Mouse (Mus musculus) lung, postnatal 0 days (tissue): ENCODE data around the gene Tubb2a.

ENCODE experiments used
- CTCF ChIP-seq: IDR thresholded peaks from 2 replicates; pipeline ENCODE4 v1.5.1; 2016; ENCODE audit warnings: antibody characterized with exemption, mild to moderate bottlenecking
- EP300 ChIP-seq: IDR thresholded peaks from 2 replicates; pipeline ENCODE4 v1.6.1; 2016; ENCODE audit warnings: antibody characterized with exemption, mild to moderate bottlenecking, control low read depth

DNA sequence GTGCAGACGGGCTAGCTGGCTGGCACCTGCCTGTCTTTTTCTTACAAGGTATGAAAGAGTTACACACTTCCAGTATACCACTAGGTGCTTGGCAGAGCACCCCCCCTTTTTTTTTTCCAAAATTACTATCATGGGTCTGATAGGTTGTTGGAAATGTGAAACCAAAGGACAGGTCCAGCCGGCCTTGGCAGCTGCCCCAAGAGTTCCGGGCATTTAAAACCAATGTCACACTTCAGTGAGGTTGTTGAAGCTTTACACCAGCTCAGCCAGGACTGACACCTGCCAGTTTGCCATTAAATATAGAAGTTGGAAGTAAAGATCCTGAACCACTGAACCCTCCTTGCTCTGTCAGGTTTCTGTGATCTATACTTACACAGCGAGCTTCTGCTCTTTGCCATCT lies 47.9 kb upstream of the Tubb2a start:
- TF ChIP-seq CTCF (no peak), EP300 (no peak)
